Mouse (Mus musculus) ovary, postnatal 36 days (tissue): Measurements from ENCODE around the gene Susd3.

Experiments
- DNase-seq: peaks from one replicate; pipeline ENCODE4 v3.0.0; 2022; ENCODE audit warnings: low spot score, mixed read lengths

The Susd3 gene

GRCm38 (mm10) chr13:49187288-49188218 is 61.0 kb downstream of the Susd3 start, which contains the start of gene Ninj1:
Gene Ninj1, plus strand, starts transcription at chr13:49187485.
- peak; percentile 87 for DNase-seq

- no peak for DNase-seq
Observed at GRCm38 (mm10) chr13:49186798-49187287, 61.7 kb downstream of the Susd3 start.

GRCm38 (mm10) chr13:49183646-49184045 is 64.9 kb downstream of the Susd3 start:
- DNase-seq: no peak

- DNase-seq: no peak
Observed at GRCm38 (mm10) chr13:49183161-49183560, 65.3 kb downstream of the Susd3 start.

GRCm38 (mm10) chr13:49181411-49181984 is 67.0 kb downstream of the Susd3 start:
- DNase-seq: no peak

GRCm38 (mm10) chr13:49180691-49181090 is 67.8 kb downstream of the Susd3 start:
- no peak for DNase-seq
